Mouse (Mus musculus) forelimb bud, embryonic 11.5 days (tissue): ENCODE measurements at regions not wholly inside any gene's neighbourhood (a gene's known extent, or its start where the extent isn't known, plus 50 kb on each side); places are given as distances from the start of the nearest gene placed in this dataset.

ENCODE experiments used
- DNase-seq: peaks from one replicate; pipeline ENCODE4 v3.0.0-alpha.2; 2012; ENCODE audit warnings: low read depth, low spot score

DNA sequence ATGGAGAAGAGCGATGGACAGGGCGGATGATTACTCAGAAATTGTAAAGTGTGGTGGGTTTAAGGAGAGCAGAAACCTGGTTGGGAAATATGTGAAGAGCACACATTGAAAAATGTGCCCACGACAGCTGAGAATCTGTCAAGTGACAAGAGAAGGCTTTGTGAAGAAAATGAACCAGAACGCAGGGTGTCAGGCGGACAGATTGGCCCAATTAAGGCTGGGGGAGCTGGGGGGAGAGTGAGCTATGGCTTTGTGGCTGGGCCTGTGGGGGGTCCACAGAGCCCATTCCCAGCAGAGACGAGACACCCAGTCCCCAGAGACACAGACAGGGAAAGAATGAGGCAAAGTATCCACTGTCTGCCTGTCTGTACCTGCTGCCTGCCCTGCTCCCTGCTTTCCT is 153.3 kb downstream of the Shq1 start:
- no peak for DNase-seq

DNA sequence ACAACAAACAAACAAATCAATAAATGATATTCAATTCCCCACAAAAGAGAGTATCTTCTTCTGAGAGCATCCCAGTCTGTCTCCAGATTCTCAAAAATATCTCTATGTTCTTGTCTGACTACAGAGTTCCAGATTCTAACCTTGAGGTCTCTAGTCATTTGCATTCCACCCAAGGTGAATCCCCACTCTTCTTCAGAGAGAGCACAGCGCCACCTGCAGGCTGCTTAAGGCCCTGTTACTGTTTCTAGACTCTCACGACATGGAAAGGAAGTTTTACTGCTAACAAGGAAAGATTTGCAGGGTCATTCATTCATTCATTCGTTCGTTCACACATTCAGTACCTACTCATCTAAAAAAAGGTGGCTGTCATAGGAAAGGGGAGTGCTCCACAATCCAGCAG is 158.3 kb downstream of the Shq1 start:
- DNase-seq, result no peak

DNA sequence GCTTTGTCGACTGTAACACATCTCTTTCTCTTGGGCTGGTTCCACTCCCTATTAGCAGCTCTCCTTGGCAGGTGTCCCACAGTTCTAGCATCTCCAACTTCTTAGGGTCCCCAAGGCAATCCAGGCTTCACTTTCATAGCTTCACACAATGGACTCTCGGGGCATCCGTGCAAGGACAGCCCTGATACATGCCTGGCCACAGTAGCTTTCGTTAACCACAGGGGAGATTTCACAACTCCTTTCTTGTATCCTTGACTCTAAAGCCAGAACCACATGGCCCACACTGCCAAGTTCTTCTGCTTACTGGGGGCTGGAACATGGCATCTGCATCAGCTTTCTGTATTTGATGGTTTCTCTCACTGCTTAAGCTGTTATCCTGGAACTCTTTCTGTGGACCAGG is 160.3 kb downstream of the Shq1 start:
- DNase-seq, result no peak

DNA sequence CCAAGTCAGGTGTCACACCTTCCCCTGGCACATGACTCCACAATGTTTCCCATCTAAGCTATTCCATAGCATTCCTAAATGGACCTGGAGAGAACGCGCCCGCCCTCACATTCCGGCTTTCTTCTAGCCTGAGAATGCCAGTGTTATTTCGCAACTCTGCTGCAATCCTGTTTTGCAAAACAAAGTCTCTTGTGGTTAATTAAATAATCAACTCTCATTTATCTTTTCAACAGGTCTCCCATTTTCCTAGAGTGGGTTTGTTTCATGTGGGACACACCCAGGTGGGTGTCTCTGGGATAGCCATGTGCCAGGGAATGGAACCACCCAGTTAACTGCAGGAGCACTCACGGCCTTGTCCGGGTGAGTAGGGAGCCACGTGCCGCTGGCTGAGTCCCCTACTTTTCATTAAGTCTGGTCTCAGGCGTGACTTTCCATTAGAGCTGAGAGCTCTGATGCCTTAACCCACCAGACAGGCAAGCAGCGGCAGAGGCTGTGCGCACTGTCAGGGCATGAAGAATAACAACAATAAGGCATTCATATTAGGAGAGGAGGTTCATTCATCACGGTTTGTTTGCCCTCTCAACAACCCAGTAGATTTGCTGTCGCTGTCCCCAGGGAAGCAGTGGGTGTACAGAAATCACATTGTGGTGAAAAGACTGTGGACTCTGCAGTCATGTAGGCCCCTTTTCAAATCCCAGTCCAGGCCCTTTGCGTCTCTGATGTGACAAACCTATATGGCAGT is 165.3 kb downstream of the Shq1 start:
- DNase-seq, result no peak

DNA sequence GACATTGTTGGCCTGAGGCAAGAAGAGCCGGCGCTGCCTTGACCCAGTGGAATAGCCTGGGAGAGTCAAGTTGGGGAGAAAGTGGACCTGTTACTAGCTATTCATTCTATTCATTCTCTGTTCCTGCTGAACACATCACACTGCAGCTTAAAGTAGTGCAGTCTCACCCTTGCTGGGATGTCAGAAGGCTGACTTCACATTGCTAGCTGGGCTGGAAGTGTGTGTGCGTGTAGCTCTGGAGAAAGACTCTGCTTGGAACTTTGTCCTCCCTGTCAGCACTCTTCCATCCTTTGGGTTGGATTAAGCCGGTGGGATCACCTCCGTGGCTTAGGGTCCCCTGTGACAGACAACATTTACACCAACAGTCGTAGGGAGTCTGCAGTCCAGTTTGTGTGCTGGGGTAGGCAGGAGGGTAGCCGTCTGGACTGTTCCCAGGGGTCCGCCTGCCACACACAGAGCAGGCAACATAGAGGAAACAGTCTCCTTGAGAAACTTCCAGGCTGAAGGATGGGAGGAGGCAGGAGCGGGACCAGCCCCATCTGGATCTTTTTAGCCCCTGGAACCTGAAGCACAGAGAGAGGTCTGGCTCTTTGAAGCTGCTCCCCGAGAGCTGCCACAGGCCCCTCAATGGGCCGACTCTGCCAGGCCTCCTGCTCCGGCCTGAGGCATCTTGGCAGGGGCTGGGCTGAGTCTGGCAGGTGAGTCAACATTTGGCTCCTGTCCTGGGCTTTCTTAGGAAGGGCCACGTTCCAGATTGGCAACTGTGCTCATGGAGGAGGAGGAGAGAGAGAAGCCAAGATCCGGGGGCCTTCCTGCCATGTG is 167.8 kb downstream of the Shq1 start:
- peak; percentile 67 for DNase-seq

DNA sequence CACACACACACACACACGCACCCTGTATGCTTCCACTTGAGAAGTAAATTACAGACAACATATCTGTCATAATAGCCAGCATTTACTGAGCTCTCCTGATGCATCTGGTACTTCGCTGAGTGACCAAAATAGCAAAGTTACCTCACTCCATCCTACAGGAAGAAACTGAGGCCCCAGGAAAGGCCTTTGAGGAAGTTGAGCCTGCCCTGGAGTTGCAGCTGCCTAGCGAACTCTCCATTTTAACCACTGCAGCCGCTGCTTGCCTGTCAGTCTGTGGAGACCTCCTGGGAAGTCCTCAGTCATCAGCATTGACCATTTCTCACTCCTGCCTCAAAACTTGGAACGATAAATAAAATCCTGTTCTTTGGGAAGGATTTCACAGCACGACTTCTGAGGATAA is 168.8 kb downstream of the Shq1 start:
- no peak for DNase-seq

DNA sequence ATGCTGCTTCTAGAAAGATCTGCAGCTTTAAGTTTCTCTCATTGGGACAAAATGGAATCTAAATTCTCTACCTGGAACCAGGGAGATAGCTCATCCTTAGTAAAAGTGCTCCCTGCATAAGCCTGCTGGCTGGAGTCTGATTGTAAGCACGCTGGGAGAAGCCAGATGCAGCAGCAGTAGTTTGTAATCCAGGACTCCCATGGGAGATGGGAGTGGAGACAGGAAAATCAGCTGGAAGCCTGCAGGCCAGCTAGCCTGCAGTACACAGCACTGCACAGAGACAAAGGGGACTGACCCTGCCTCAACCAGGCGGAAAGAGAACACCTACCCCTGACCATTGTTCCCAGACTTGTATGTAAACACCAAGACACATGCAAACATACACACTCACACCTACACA is 170.2 kb downstream of the Shq1 start:
- no peak for DNase-seq

DNA sequence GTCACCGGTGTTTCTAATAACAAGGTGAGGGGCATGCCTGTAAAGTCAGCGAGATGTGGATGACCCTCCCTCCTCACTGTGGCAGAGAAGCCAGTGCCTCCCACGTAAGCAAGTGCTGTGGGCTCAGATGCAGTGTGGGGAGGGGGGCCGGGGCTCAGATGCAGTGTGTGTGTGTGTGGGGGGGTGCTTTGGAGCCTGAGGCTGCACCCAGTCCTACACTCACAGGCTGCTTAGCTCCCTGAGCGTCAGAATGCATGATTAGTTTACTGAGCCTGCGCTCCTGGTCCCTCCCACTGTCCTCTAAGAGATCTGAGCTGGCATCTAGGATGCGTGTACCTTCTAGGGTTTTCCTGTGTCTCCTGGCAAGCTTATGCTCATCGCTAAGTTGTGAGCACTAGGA is 170.9 kb downstream of the Shq1 start:
- DNase-seq, result no peak

DNA sequence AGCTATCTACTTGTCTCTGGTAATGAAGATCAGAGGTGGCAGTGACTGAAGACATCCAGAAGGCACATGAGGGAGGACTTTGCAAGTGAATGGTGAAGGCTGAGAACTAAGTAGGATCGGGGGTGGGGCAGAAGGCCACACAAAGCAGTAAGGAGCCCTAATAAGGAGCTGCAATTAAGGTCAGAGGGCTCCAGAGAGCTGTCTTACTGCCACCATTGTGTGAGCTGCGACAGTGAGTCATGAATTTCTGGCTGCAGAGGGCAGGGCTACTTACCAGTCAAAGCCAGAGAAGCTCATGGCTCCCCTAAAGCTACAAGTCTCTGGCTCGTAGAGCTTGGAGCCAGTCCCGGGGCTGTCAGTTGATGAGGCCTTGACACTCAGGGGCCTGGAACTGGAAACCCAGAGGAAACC is 172.1 kb downstream of the Shq1 start:
- DNase-seq, result no peak

DNA sequence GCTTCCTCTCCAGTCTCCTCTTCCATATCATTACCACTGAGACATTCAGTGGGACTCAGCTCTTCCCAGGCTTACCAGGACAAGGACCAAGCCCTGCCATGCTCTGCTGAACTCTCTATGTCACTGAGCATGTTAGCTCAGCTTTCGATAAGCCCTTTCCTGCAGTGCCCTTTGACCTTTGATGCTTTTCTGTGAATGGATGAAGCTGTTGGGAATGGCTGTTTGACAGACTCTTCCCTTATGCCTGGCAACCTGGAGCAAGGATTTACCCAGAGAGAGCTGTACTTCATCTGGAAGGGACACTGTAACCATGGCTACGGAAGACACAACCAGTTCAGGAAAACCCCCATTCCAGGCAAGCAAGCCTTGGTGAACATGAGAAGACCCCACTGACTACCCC is 172.8 kb downstream of the Shq1 start:
- DNase-seq, result no peak

DNA sequence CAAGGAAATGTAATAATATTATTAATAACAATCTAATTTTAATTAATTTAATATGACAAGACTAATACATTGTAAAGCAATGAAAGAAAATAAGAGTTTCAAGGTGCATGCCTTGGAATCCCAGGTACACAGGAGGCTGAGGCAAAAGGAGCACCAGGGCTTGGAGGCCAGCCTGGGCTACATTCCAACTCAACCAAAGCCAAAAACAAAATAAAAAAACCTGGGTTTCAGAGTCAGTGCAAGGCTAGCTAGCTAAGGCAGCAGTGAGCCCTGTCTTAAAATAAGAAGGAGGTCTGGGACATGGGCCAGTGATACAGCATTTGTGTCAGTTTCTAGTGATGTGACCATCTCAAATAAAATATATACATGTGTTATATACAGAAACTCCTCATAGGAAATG is 174.8 kb downstream of the Shq1 start:
- DNase-seq, result no peak

DNA sequence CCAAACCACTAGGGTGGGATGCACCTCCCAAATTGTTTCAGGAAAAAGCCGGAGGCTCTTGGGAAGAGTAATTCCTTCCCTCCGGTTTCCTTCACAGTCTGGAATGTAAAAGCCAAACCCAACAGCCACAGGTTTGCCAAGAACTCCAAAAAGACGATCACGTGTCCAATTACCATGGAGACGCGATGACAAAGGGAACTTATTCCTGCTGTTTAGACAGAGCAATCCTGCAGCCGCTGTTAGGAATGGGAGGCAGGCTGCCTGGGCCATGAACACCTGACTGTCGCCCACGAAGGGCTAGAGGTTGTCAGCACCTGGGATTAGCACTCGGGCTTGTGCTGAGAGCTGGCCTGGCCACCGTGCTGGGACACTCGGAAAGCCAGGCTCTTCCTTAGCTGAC is 175.8 kb downstream of the Shq1 start:
- DNase-seq, result peak; percentile 51

DNA sequence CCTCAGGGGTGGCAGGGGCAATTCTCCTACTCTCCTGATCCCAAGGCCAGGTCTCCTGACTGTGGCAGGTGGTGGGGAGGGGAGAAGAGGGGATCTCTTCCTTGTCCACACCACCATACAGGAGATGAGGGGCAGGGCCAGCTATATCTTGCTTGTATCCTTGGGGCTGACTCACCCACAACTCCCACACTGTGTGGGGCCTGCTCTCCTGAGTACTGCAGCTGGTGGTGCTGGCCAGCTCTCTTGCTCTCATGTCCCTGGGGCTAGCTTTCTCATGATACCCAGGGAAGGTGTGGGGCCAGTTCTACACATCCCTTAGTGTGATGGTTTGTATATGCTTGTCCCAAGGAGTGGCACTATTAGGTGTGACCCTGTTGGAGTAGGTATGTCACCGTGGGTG is 177.4 kb downstream of the Shq1 start:
- no peak for DNase-seq

DNA sequence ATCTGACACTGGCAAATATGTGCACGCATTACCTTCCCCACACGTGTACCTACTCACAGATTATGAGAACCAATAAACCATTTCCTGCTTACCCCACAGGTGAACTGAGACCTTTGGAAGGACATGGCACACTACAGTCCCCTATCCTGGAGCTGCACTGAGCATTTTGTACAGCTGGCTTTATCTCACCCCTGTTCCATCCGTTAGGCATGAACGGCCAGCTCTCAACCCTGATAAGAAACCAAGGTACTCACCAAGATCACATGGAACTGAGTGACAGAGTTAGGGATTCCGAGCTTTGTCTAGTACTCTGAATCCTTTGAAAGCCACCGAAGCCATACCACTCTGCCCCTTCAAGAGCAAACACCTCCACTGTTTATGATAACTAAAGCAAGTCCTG is 179.1 kb downstream of the Shq1 start:
- DNase-seq, result no peak

DNA sequence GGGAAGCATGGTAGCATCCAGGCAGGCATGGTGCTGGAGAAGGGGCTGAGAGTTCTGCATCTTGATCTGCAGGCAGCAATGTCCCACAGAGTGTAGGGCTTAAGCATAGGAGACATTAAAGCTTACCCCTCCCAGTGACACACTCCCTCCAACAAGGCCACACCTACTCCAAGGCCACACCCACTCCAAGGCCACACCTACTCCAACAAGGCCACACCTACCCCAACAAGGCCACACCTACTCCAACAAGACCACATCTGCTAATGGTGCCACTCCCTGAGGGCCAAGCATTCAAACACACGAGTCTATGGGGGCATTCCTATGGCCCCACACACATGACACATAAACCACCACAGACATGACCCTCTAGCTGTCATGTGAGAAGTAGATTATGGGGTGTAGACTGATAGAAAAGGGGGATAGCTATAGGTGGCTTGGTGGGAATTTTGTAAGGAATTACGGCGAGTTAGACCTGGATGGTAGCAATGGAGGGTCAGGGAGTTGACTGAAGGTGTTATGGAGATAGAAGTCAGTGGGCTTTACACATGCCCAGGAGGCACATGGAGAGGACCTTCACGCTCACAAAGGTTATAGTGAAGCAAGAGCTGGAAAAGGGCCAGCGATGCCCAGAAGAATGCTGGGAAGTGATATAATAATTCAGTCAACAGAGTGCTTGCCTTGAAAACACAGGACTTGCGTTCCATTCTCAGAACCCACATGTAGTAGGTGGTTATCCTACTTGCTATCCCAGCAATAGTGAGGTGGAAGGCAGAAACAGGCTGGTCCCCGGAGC is 179.8 kb downstream of the Shq1 start:
- no peak for DNase-seq

DNA sequence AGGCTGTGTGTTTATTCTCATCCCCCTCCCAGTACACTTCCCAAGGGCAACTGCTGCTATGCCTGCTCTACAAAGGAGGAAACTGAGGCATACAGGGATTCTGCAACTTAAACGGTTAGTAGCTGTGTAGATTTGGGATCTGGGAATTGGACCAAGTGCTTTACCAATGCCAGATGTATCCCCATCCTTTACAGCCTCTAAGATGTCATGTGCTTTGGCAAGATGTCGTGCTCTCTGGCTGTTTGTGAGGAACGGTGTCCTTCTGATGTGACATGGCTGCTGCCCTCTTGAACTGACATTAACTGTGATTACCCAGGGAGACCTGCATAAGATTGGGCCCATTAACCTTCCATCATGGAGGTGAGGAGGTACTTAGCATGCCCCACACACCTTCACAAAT is 187.1 kb downstream of the Shq1 start:
- no peak for DNase-seq

DNA sequence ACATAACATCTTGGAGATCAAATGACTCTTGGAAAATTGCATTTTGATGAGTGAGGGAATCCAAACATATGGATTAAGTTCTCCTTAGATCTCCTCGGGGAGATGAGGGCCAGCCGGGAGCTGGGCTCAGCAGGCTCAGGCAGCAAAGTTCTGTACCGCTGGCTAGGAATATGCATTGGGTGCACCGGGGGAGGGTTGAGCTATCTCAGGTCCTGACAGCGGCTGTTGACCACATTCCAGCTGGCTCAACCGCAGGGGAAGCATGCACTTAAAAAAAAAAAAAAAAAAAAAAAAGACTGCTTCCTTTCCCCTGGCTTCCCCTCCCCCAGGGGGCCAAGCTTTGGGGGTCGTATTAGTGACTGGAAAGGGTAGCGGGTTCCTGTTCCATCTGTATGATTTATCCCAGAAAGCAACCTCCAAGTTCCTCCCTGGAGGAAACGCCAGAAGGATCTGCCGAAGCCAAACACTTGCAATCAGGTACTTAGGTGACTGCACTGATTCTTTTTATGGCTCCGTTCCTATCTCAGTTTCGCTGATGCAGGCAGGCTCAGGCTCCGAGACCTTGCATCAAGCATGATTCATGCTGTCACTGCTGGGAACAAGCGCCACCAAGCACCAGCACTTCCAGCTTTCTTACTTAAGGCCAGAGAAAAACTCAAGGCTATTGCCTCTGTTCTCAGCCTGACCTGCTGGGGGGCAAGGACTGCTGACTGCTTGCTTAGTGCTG is 187.7 kb downstream of the Shq1 start:
- DNase-seq, result peak; percentile 11

DNA sequence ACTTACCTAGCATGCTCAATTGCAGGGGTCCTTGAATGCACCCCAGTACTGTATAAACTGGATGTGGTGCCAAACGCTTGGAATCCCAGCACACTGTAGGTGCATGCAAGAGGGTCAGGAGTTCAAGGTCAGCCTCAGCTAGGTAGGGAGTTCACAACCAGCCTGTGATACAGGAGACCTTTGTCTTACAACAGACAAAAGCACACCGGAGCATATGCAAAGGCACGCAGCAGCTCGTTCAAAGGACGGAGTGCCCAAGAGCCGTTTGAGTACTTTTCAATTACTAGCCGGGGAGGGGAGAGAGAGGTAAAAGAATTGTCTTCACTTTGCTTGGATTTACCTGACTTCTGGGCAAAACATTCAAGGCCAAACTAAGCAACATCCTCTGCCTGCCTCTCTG is 188.4 kb downstream of the Shq1 start:
- no peak for DNase-seq

DNA sequence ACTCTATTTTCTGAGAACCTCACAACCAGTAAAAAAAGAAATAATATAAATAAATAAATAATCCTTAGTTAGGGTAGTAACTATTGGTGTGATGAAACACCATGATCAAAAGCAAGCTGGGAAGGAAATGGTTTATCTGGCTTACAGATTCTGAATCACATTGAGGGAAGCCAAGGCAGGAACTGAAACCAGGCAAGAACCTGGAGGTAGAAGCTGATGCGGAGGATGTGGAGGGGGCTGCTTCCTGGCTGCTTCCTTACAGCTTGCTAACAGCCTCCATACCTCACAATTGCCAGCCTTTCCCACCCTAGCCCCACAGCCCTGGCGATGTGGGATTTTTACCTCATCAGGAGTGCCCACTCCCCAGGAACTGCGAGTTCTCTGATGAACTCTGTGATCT is 190.4 kb downstream of the Shq1 start:
- no peak for DNase-seq

DNA sequence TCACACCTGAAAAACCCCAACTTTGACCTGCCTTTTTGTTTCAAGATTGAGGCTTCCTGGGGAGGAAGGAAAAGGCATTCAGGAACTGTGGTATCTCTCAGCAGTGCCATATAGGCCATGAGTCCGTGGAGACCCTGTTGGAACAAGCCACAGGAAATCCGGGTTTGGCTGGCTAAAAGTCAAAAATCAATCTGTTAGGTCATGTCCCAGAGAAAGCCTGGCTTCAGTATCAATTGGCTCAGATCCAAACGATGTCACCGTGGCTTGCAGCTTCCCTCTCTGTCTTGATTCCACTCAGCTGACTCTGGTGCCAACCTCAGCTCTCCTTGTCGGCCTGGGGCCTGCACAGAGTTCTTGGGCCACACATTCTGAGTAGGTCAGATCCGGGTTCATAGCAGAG is 191.1 kb downstream of the Shq1 start:
- no peak for DNase-seq

DNA sequence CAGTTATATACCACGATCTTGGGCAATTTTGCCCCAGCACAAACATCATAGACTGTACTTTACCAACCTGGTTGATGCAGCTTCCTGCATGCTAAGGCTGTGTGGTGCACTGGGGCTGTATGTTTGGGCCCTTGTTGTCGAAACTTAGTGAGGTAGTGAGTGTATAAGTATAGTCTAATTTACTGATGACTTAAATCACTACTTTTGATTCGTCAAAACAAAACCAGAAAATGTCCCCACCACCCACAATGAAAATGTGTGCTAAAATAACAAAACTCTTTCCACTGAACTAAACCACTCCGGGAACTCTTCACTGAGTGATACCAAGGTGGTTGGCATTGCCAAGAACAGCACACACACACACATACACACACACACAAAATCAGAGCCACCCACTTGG is 191.5 kb downstream of the Shq1 start:
- no peak for DNase-seq
